Mouse (Mus musculus): ENCODE measurements around the gene Dazap1. TPM values are rescaled to one million over a fixed set of nuclear protein-coding genes. Genes with fewer than 3 reads are reported as not detected.

The Dazap1 gene
- total RNA-seq, 2 experiments from 2014 or later, result 76.9 to 93.8 TPM

GRCm38 (mm10) chr10:80293325-80293724 is 32.0 kb downstream of the Dazap1 start:
- intact Hi-C loops (cut with DNase I), result no loop called here
- no peak for DNase-seq (ENCODE audit: low spot score in 2 of 2)

- no peak for DNase-seq (ENCODE audit: low spot score in 2 of 2)
- intact Hi-C loops (cut with DNase I), result loop anchor here (2.0 kb wide), 2 partner anchors 54 to 80 kb away; partner anchors contain the start of gene Adamtsl5
Observed at GRCm38 (mm10) chr10:80294311-80294710, 33.0 kb downstream of the Dazap1 start.

- intact Hi-C loops (cut with DNase I), result loop anchor here (2.0 kb wide), 2 partner anchors 54 to 80 kb away; partner anchors contain the start of gene Adamtsl5
Observed at GRCm38 (mm10) chr10:80294788-80295303, 33.6 kb downstream of the Dazap1 start.

GRCm38 (mm10) chr10:80295618-80296425 is 34.5 kb downstream of the Dazap1 start, which contains the start of gene Apc2:
Gene Apc2 (plus strand): TSS chr10:80295977.
- DNase-seq (ENCODE audit: low spot score in 2 of 2), result peak; percentile 84 to 86
- intact Hi-C loops (cut with DNase I), result loop anchor here (2.0 kb wide), 2 partner anchors 53 to 79 kb away; partner anchors contain the start of gene Adamtsl5

More at GRCm38 (mm10) chr10:80294788-80295303, 33.6 kb downstream of the Dazap1 start:
- DNase-seq (ENCODE audit: low spot score in 2 of 2), result no peak

- DNase-seq (ENCODE audit: low spot score in 2 of 2), result no peak
- intact Hi-C loops (cut with DNase I), result no loop called here
Observed at GRCm38 (mm10) chr10:80296824-80297223, 35.5 kb downstream of the Dazap1 start.

- no peak for DNase-seq (ENCODE audit: low spot score in 2 of 2)
- intact Hi-C loops (cut with DNase I), result no loop called here
Observed at GRCm38 (mm10) chr10:80297526-80298133, 36.3 kb downstream of the Dazap1 start.

GRCm38 (mm10) chr10:80298571-80299281 is 37.4 kb downstream of the Dazap1 start:
- intact Hi-C loops (cut with DNase I), result no loop called here
- DNase-seq (ENCODE audit: low spot score in 2 of 2), result peak; percentile 92 to 96

- no peak for DNase-seq (ENCODE audit: low spot score in 2 of 2)
- intact Hi-C loops (cut with DNase I), result no loop called here
Observed at GRCm38 (mm10) chr10:80299301-80299700, 38.0 kb downstream of the Dazap1 start.

- DNase-seq (ENCODE audit: low spot score in 2 of 2), result no peak
- intact Hi-C loops (cut with DNase I), result no loop called here
Observed at GRCm38 (mm10) chr10:80299824-80300223, 38.5 kb downstream of the Dazap1 start.

- intact Hi-C loops (cut with DNase I), result no loop called here
Observed at GRCm38 (mm10) chr10:80300672-80301181, 39.4 kb downstream of the Dazap1 start.

GRCm38 (mm10) chr10:80301256-80302081 is 40.2 kb downstream of the Dazap1 start:
- no peak for DNase-seq (ENCODE audit: low spot score in 2 of 2)
- intact Hi-C loops (cut with DNase I), result no loop called here

More at GRCm38 (mm10) chr10:80300672-80301181, 39.4 kb downstream of the Dazap1 start:
- DNase-seq (ENCODE audit: low spot score in 2 of 2), result peak in 1 of 2 experiments; percentile 47

GRCm38 (mm10) chr10:80302082-80302355 is 40.7 kb downstream of the Dazap1 start:
- no peak for DNase-seq (ENCODE audit: low spot score in 2 of 2)
- intact Hi-C loops (cut with DNase I), result no loop called here

- intact Hi-C loops (cut with DNase I), result no loop called here
- DNase-seq (ENCODE audit: low spot score in 2 of 2), result peak in 1 of 2 experiments; percentile 72
Observed at GRCm38 (mm10) chr10:80302471-80302881, 41.2 kb downstream of the Dazap1 start.

GRCm38 (mm10) chr10:80304458-80304857 is 43.2 kb downstream of the Dazap1 start:
- intact Hi-C loops (cut with DNase I), result no loop called here
- no peak for DNase-seq (ENCODE audit: low spot score in 2 of 2)

GRCm38 (mm10) chr10:80304862-80305261 is 43.6 kb downstream of the Dazap1 start:
- no peak for DNase-seq (ENCODE audit: low spot score in 2 of 2)
- intact Hi-C loops (cut with DNase I), result no loop called here

GRCm38 (mm10) chr10:80311560-80311959 is 50.3 kb downstream of the Dazap1 start:
- no peak for DNase-seq (ENCODE audit: low spot score in 2 of 2)
- intact Hi-C loops (cut with DNase I), result no loop called here

- intact Hi-C loops (cut with DNase I), result no loop called here
- DNase-seq (ENCODE audit: low spot score in 2 of 2), result no peak
Observed at GRCm38 (mm10) chr10:80312586-80313504, 51.6 kb downstream of the Dazap1 start.

- no peak for DNase-seq (ENCODE audit: low spot score in 2 of 2)
- intact Hi-C loops (cut with DNase I), result no loop called here
Observed at GRCm38 (mm10) chr10:80313627-80314201, 52.4 kb downstream of the Dazap1 start.

All from left cerebral cortex, postnatal 25 days (tissue).